25 mouse cellular contexts compared by ENCODE assay signal in genomic region chr16:74649207-74649606, GRCm38 (mm10).
"Had no signal": no experiment of that assay in that cellular context is flagged by ENCODE, and none has a peak within 500 bp of the region (broad histone marks: within the 10 kb centered on the region; RNA-seq: fewer than 3 reads in every experiment).

No protein-coding gene starts in this region.

- H3K27me3 ChIP-seq: heart, embryonic 13.5 days; heart, embryonic 15.5 days; hindbrain, embryonic 13.5 days; hindbrain, embryonic 15.5 days; limb, embryonic 13.5 days; limb, embryonic 15.5 days; liver, embryonic 15.5 days had no signal

- H3K4me3 ChIP-seq: gastrocnemius, adult 2 months; heart, embryonic 13.5 days; heart, embryonic 15.5 days; hindbrain, embryonic 13.5 days; hindbrain, embryonic 15.5 days; limb, embryonic 13.5 days; limb, embryonic 15.5 days; liver, embryonic 15.5 days had no signal

- H3K9me3 ChIP-seq: heart, embryonic 13.5 days; heart, embryonic 15.5 days; hindbrain, embryonic 13.5 days; hindbrain, embryonic 15.5 days; limb, embryonic 13.5 days; limb, embryonic 15.5 days; liver, embryonic 15.5 days had no signal

- ATAC-seq: forebrain, embryonic 16.5 days; hindbrain, postnatal 0 days; intestine, embryonic 16.5 days had no signal

- H3K36me3 ChIP-seq: heart, embryonic 13.5 days; heart, embryonic 15.5 days; hindbrain, embryonic 13.5 days; hindbrain, embryonic 15.5 days; limb, embryonic 13.5 days; limb, embryonic 15.5 days; liver, embryonic 15.5 days had no signal

- H3K9ac ChIP-seq: heart, embryonic 13.5 days; heart, embryonic 15.5 days; hindbrain, embryonic 13.5 days; hindbrain, embryonic 15.5 days; limb, embryonic 13.5 days; limb, embryonic 15.5 days; liver, embryonic 15.5 days had no signal

- H3K4me2 ChIP-seq: heart, embryonic 11.5 days; heart, embryonic 13.5 days; heart, embryonic 15.5 days; hindbrain, embryonic 13.5 days; hindbrain, embryonic 15.5 days; limb, embryonic 13.5 days; limb, embryonic 15.5 days; liver, embryonic 15.5 days had no signal

- H3K4me1 ChIP-seq: heart, embryonic 13.5 days; heart, embryonic 15.5 days; hindbrain, embryonic 15.5 days; limb, embryonic 13.5 days; limb, embryonic 15.5 days; liver, embryonic 15.5 days had no signal

- DNase-seq: gastrocnemius, adult 2 months; gastrocnemius, postnatal 10 days; gastrocnemius, postnatal 25 days; heart, adult 18-20 months; heart, postnatal 14 days; heart, postnatal 36 days; kidney, adult 11 months; kidney, adult 8-10 months; kidney, postnatal 14 days; kidney, postnatal 36 days; layer of hippocampus, adult 9-11 months; layer of hippocampus, postnatal 36 days; left cerebral cortex, postnatal 4 days had no signal

- H3K27ac ChIP-seq: gastrocnemius, adult 2 months; heart, embryonic 13.5 days; heart, embryonic 15.5 days; hindbrain, embryonic 13.5 days; hindbrain, embryonic 15.5 days; hindbrain, postnatal 0 days; kidney, postnatal 0 days; limb, embryonic 13.5 days; limb, embryonic 15.5 days; liver, embryonic 15.5 days had no signal
